Mouse (Mus musculus): ENCODE measurements around the gene Shc3. TPM values are rescaled to one million over a fixed set of nuclear protein-coding genes. Genes with fewer than 3 reads are reported as not detected.

Gene Shc3
- total RNA-seq, 2 experiments from 2014 or later = 1.0 to 1.2 TPM

DNA sequence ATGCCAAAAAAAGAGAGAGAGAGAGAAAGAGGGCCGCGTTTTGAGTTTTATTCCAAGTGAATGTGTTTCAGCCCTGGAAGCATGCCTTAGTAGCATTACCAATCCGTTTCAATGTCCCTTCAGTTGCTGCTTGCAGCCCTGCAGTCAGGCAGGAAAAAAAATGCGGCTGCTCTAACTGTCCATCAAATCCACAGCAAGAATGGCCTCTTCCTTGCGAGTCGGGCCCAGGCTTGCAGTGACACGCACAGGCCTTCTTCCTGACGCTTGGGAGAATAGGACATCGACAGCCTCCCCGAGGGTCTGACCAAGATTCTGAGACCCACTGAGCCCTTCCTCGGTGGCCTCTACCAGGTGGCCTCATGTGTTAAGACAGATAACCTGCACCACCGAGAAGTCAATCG lies 718 bp downstream of the Shc3 start:
- DNase-seq = no peak

DNA sequence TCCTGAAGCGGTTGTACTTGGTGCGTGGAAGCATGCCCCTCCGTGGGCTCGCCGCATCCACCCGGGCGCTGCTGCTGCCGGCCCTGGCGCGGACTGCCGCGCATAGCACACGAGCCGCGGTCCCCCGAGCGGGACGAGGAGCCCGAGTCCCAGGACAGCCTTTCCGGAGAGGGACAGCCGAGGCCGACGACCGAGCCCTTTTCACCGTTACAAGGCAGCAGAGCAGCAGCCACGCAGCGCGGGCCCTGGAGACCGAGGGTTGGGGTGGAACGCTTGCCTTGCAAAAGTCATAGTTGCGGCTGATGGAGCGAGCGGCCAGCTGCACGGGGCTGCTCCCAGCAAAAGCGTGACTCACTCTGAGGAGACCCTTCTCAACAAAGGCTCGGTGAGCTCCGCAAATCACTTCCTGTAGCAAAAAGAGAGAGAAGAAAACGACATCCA lies 1.8 kb downstream of the Shc3 start:
- DNase-seq = peak; percentile 43 to 45

DNA sequence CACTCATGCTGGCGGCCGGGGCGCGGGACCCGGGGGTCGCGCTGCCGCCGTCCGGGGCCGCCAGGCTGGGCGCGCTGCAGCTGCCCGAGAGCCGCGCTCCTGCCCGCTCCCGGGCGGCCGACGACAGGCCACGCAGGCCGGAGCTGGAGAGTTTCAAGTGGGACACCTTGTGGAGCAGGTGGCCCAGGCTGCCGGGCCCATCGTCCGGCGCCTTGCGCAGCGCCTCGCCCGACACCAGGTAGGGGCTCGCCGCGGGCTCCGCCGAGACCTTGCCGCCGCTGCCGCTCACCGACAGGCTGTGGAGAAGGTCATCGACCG lies 2.2 kb downstream of the Shc3 start:
- DNase-seq = peak in 1 of 2 experiments; percentile 24

DNA sequence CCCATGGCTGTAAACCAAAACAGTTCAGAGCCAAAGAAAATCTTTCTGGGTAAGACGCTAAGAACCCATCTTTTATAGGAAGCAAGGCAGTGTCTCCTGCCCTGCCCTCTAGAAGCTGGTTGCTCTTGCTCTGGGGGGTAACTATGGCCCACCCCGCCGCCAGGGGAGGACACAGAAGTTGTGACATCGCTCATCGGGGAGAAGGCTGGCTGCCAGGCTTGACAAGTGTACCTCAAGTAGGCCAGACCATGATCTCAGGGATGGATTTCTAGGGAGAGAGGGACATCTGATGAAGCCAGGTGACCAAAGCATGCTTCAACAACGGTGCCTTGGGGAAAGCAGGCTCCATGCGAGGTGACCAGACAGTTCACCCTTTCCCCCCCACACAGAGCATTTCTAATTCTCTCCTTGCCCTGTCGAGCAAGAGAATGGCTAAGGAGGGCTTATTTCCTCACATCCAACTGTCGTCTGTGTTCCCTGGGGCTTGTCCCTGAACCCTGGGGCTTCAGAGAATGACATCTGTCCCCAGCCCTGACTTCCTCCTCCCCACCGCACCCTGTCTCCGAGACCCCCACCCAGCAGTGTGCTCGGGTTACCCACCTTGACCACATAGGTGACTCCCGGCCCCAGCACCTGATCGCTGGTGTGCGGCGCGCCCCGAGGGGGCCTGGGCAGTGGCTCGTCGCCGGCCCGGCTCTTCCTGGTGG lies 2.7 kb downstream of the Shc3 start:
- DNase-seq = no peak

DNA sequence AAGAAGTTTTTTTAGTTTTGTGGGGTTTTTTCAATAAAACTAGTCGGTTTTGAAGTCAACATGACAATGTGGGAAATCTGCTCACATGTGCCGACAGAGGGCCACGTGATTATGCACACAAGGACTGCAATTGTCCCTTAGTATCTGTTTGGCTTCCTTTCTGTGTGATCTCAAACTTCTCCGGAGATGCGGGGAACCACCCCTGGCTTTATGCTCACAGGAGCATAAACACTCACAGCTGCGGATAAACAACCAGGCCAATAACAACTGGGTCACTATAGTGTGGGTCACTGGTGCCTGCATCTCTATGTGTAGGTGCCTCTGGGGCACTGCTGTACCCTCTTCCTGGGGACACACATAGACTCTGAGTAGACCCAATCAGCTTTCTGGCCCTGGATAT lies 4.5 kb downstream of the Shc3 start:
- DNase-seq = no peak

DNA sequence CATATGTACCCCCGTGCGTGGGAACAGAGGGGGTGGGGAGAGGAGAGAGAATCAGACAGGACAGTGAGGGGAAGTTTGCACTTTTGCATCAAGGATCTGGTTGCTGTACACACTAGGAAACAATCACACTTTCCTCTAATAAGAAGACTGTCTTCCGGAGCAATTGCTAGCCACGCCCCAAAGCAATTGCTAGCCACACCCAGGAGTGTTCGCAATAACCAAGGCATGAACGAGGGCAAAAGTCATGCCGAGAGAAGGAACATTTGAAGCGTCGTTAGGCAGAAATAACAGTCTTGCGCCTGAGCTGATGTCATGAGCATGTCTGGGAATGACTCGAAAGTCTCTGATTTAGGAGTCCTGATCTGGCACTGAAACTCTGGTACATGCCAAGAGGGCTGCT lies 15.9 kb downstream of the Shc3 start:
- no peak for DNase-seq

DNA sequence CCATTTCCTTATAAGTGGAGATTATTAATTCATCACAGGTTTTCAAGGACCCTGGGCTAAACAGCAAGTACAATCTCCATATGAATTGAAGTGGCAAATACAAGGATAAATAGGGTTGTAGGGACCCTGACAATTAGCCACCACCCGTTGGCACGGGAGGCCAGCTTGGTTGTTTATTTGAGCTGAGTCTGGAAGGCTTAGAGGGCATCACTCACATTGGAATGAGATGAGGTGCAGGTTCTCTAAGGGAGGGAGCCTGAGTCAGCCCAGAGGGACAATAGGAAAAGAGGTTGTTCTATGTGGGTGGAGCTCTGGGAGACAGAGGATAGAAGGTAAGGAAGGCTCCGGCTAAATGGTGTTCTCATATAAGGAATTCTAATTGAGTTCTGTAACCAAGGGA lies 17.0 kb downstream of the Shc3 start:
- DNase-seq = no peak

DNA sequence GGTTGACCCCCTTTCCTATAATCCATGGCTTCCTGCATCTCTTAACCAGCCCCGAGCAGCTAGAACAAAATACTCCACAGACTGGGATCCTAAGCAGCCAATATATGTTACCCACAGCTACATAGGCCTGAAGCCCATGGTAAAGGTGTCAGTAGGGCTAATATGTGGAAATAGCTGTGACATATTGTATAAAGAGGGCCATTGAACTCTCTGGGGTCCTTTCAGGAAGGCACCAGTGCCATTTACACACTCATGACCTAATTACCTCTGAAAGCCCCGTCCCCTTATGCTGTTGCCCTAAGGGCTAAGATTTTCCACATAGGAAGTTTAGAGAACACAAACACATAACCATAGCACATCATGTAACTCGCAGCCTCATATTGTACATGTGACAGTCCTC lies 17.4 kb downstream of the Shc3 start:
- DNase-seq = no peak

DNA sequence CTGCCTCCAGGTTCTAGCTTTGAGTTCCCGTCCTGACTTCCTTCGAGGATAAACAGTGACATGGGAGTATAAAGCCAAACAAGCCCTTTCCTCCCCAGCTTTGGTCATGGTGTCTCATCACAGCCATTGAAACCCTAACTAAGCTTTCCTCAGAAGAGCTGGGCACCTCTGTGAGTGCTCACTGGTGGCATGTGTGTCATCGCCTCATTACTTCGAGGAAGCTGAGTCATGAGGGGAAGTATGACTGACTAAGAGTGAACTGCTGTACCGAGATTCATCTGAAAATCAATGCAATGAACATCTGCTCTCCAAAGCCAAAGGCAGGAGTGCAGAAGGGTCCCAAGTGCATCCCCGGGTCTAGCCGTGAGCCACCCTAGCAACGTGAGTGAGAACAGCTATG lies 29.4 kb downstream of the Shc3 start:
- DNase-seq = no peak

DNA sequence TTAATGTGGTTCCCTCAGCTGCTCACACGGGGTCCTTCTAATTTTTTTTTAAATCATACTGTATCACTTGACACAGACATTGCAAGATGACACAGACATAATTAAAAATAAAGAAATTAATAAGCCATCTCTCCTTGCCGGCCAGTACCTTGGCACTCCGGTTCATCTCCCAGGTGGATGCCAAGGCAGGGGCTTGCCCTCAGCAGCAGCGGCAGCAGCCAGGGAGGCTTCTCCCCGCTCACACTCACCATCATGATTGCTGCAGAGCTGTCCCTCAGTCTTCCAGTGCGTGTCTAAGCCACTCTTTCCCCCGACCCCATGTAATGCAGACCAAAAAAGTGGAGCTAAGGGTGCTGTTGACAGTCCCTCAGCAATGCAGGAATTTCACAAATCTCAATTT lies 33.9 kb downstream of the Shc3 start:
- no peak for DNase-seq

DNA sequence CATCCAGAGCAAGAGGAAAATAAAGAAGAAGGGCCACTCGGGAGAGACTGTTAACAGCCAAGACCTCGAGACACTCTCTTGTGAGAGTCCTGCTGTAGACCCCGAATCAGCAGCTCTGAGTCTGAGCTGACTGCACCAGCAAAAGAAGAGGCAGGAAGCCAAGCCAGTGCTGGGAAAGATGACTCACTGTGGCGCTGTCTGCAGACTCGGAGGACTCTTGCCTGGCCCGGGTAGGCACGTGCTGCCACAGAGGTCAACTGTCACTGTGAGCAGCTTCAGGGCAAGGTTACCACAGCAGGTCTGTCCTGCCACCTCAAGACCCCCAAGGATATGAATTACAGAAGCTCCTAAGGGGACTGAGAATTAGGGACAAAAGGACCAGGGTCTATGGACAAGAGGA lies 42.7 kb downstream of the Shc3 start:
- peak; percentile 86 to 88 for DNase-seq

DNA sequence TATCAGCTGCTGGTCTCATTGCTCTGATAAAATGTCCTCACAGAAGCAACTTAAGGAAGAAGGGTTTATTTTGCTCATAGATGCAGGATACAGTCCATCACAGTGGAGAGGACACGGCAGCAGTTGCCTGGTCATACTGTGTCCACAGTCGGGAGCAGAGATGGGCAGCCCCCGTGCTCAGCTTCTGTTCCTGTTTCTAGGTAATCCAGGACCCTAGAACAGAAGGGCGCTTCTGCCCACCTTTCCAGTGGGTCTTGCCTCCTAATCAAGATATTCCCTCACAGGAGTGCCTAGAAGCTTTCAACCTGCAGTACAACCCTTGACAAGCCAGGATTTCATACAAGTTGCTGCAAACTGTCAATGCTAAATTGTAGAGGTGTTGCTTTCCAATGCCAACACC lies 44.9 kb downstream of the Shc3 start:
- no peak for DNase-seq

DNA sequence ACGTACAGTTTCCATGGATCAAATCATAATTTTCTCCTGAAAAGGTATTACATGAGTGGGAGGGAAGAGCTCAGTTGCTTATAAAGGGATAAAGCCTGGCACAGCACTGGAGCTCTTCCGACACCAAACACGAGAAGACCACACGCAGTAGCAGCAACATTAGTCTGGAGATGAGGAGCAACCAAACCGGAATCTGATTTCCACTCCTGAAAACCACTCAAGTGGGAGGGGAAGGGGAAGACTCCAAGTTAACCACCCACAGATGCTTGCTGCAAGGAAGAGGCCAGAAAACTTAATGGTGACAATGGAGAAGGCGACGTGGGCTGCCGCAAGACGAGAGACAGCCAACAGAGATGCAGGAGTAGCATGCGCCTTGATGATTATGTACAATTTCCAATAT lies 45.9 kb downstream of the Shc3 start:
- no peak for DNase-seq

DNA sequence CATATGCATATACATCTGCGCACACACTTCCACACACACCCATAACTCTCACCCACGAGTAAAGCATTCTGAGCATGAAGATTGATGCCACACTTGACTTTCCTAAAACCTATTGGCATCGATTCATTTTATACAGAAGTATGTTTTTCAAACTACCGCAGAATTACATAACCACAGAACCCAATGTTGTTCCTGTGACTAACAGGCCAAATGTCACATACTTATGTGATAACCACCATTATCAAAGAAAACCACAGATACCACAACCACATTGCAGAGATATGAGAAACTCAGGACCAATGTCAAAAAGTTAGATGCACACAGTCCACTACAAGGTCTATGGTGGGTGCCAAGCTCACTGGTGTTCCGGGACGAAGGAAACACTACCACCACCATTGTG lies 50.3 kb downstream of the Shc3 start:
- DNase-seq = no peak

DNA sequence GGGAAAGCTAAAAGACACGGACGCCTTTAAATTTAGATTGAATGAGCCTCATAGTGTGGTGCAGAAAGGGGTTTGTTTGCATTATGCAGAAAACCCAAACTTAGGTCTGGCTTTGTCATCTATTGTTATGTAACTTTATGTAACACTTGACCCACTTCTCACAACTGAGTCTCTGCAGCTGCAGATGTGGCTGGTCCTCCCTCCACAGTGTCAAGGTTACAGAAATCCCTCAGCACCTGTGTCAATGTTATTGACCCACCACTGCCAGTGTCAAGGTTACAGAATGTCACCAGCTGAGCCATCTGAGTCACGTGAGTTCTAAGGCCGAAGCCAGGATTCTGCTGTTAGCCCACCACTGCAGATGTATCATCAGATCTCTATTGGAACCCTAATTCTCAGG lies 51.3 kb downstream of the Shc3 start:
- no peak for DNase-seq

DNA sequence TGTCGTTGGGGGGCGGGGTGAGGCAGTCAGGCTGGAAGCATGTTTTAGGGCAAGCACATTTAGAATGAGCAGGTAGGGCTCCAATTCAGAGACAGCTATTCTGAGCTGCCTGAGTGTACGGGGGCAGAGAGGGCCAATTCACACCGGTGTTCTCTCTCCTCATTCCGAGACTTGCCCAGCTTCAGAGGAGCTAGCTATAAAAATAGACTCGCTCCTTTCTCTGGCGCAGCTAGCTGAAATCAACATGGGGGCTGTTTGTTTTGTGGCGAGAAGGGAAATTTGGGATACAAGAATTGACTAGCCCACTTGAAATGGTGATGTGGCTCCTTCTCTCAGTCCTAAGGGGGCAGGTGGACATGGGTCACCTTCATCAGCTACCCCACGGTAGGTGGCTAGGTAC lies 60.4 kb downstream of the Shc3 start:
- DNase-seq = no peak

DNA sequence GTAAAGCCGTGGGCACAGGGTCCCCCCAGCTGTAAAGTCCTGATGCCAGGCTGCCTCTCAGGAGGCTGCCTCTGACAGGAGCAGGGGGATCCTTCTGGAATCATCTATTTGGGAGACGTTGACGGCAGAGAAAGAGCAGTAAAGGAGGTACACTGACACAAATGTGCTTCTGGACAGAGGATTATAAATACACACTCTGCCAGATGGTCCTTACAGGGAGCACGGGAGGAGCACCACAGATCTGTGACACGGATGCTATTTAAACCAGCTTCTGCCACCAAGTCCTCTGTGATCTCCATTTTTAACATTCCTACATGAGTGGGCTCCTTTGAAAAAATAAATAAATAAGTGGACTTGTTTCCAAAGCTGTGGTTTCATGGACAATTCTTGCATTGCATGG lies 63.5 kb downstream of the Shc3 start:
- DNase-seq = no peak

DNA sequence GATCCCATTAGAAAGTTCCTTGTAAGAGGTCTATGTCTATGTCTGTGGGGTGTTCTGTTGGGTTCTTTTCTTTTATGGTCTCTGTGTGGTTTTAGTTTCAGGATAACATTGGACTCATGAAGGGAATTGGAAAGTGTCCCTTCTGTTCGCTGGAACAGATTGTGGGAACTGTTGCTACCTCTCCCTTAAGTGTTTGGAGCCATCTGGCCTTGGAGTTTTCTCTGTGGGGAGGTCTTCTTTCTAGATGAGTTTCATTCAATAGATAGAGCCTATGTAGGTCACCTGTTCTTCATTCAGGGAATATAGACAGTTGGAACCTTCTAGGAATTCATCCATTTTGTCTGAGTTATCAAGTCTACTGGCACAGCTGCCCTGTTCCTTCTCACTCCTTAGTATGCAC lies 69.5 kb downstream of the Shc3 start:
- no peak for DNase-seq

DNA sequence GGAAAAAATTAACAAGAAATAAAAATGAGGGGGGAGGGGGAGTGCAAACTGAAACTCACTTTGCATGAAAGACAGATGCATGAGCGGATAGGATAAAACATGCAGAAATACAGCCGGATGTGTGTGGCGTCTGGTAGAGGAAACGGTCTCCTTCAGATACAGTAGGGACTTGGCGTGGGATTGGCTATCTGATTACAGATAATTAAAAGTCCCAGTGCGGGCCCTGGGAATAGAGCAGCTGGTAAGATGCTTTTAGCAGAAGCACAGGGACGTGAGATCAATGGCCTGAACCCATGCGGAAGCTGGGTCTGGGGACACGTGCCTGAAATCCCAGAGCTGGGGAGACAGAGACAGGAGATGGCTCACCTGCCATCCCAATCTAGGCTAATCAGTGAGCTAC lies 75.5 kb downstream of the Shc3 start:
- DNase-seq = no peak

DNA sequence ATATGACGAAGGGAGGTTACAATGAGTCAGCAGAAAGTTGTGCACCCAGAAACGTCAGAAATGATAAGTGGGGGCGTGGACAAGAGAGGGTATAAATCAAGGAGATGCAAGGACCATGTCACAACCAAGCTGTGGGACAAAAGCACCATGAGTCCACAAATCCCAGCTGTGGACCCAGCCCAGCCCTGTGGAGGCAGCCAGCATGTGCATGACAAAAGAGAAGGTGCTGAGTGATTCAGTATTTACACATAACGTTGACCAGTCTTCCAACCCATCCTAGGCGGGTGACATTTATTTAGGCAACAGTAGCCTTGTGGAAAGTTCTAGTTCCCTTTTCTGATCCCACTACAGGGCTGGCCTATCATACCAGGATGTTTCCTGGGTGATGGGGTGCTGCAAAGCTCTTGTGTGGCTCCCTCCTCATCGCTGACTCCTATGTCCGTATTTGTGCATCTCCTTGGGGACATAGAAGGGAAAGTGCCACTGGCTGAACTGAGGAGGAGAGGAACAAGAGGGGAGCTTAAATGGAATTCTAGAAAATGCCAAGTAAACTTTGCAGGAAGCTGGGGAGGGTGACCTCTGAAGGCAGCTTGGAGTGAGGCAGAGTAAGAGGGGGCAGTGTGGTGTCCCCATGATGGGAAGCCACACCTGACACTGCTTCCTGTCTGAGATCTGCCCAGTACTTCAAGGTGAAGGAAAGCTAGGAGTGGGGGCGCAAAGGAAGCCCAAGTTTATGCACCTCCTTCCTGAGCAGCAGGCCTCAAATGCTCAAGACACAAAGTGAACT lies 77.4 kb downstream of the Shc3 start:
- peak; percentile 28 to 34 for DNase-seq

DNA sequence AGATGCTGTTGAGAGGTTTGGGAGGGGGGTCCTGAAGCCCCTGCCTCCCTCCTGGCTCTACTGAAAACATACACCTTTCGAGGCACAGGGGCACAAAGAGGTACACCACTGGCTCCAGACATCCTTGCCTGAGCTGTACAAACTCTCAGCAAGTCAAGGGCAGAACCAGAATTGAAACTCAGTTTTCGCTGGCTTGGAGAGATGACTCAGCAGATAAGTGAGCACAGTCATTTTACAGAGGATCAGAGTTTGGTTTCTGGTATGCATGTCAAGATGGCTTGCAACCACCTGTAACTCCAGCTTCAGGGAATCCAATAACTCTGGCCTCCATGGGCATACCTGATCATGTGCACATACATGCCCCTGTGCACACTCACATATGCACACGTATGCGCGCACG lies 79.0 kb downstream of the Shc3 start:
- DNase-seq = no peak

DNA sequence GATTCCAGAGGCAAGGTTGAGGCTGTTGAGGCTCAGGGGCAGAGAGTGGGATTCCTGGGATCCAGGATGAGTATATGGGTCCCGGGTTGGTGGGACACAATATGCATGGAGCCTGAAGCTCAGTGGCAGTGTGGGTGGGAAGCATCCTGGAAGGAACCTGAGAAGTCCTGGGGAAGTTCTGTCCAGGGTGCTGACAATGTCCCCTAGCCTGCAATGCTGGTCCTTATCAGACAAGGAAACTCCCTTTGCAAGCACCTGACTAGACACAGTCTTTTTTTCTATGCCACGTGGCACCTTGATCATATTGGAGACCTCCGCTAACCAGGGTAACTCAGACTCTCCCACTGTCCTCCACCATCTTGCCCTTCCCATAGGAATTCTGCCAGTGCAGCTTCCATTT lies 80.3 kb downstream of the Shc3 start:
- DNase-seq = peak in 1 of 2 experiments; percentile 8

DNA sequence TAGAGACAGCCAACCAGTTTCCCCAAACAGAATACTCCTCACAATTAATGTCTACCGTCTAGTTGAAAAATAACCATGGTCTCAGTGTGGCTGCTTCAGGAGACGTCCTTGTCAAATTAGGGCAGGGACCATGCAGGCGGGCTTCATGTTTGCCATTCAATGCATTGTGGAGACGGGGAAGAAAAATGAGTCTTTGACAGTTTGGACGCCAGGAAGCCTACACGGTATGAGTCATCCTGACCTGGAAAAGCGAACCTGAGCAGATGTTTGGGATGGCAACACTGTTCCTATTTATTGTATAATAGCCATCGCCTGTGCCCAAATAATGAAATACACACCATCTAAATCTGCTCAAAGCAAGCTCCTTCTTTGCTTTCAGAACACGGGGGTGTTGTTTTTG lies 83.9 kb downstream of the Shc3 start:
- no peak for DNase-seq

DNA sequence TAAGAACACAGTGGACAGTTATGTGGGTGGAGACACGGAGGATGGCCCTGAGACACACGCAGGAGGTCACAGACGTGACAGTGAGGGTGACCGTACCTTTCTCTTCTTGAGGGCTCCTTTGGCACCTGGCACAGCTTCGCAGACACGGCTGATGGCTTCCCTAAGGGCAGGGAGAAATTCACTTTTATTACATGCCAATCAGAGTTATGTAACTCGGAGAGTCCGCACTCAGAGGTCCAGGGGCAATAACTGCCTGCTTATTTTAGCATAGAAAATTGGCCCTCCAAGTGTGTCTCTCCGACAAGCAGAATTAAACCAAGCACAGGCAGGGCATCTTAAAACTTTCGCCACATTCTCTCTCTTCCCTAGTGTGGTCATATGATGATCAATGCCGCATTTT lies 86.4 kb downstream of the Shc3 start:
- DNase-seq = no peak
